18 mouse cellular contexts compared by ENCODE assay signal in the genomic region with DNA sequence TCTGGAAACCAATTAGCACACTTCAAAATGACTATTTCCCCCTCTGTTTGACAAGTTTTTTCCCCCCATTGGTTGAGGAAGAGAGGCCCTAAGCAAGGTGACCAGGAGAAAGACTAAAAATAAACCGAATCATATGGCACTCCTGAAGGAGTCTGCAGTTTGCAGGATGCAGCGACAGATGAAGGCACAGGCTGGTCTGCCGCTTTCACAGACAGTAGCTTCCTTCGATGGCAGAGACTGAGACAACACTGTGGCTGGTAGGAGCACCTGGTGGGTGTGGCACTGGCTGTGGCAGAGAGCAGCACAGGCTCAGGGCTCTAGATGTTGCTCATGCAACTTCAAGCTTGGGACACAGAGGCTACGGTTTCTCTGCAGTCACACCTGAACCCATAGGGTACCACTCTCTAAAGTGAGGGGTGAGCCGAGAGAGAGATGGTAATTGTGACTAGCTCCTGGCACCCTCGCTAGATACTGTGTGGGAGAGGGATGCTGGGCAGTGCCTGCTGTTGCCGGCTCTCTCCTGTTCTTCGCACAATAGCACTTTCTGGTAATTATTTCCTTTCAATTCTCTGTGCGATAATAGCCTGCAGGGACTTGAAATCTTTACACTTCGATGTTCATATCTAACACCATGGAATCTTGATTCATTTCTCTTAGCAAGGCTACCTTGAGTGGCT.
DNase-seq lines count a peak whose midpoint lies in the region; ATAC-seq and TF ChIP-seq lines count a peak whose summit lies in the region.
"Had no signal": no experiment of that assay in that cellular context is flagged by ENCODE, and none has a peak within 500 bp of the region (broad histone marks: within the 10 kb centered on the region; RNA-seq: fewer than 3 reads in every experiment).

No protein-coding gene starts in this region.

- H3K4me1 ChIP-seq in forebrain, postnatal 0 days (ENCODE audit: insufficient read depth) = no peaks in the 10 kb centered on the region
- H3K4me1 ChIP-seq: embryonic facial prominence, embryonic 12.5 days; kidney, embryonic 15.5 days; limb, embryonic 15.5 days had no signal

- ATAC-seq in forebrain, postnatal 0 days = peak; percentile 84
- ATAC-seq: hindbrain, embryonic 16.5 days; Patski had no signal

- H3K4me2 ChIP-seq in forebrain, postnatal 0 days (ENCODE audit: low read depth) = no peak overlapping the region
- H3K4me2 ChIP-seq: embryonic facial prominence, embryonic 12.5 days; kidney, embryonic 15.5 days; limb, embryonic 15.5 days; lung, embryonic 14.5 days had no signal

- no peak for TF ChIP-seq CTCF in brain, embryonic 14.5 days (IDR thresholded peaks at IDR 0.05; ENCODE audit: borderline replicate concordance, extremely low read depth, insufficient read depth, insufficient read length)
- TF ChIP-seq CTCF in forebrain, postnatal 0 days (IDR thresholded peaks at IDR 0.05; ENCODE audit: low read depth) = no peak

- no peaks in the 10 kb centered on the region for H3K9me3 ChIP-seq in forebrain, postnatal 0 days (ENCODE audit: low read length)
- H3K9me3 ChIP-seq: embryonic facial prominence, embryonic 12.5 days; kidney, embryonic 15.5 days; limb, embryonic 15.5 days had no signal

- peak overlapping the region; percentile 59; the same call in 1 of the 2 replicates for H3K27ac ChIP-seq in forebrain, postnatal 0 days (ENCODE audit: low read depth, low read length)
- H3K27ac ChIP-seq: embryonic facial prominence, embryonic 12.5 days; heart, adult 2 months; kidney, embryonic 15.5 days; limb, embryonic 15.5 days; stomach, postnatal 0 days had no signal

- no peak overlapping the region for H3K4me3 ChIP-seq in forebrain, postnatal 0 days (ENCODE audit: low read depth, low read length)
- H3K4me3 ChIP-seq: embryonic facial prominence, embryonic 12.5 days; heart, adult 2 months; kidney, embryonic 15.5 days; limb, embryonic 15.5 days had no signal

- 48% methylated on average over 11 of the region's 11 CpGs for WGBS in forebrain, postnatal 0 days

- no peaks in the 10 kb centered on the region for H3K36me3 ChIP-seq in forebrain, postnatal 0 days (ENCODE audit: insufficient read depth)
- H3K36me3 ChIP-seq: embryonic facial prominence, embryonic 12.5 days; kidney, embryonic 15.5 days; limb, embryonic 15.5 days had no signal

- no peak overlapping the region for H3K9ac ChIP-seq in forebrain, postnatal 0 days
- H3K9ac ChIP-seq: embryonic facial prominence, embryonic 12.5 days; kidney, embryonic 15.5 days; limb, embryonic 15.5 days; lung, embryonic 14.5 days had no signal

- intact Hi-C loops in left cerebral cortex, postnatal 4 days (cut with DNase I) = no loop called here

- no peaks in the 10 kb centered on the region for H3K27me3 ChIP-seq in forebrain, postnatal 0 days (ENCODE audit: insufficient read depth, low read length)
- H3K27me3 ChIP-seq: CH12.LX; embryonic facial prominence, embryonic 12.5 days; kidney, embryonic 15.5 days; limb, embryonic 15.5 days; Patski had no signal

- TF ChIP-seq POLR2A in brain, embryonic 14.5 days (IDR thresholded peaks at IDR 0.05; ENCODE audit: borderline replicate concordance, extremely low read depth, insufficient read depth, insufficient read length, poor library complexity, severe bottlenecking) = no peak

- peak; percentile 61 for DNase-seq in brain, embryonic 14.5 days (ENCODE audit: low read depth)
- DNase-seq in forebrain, postnatal 0 days = peak; percentile 74
- peak; percentile 73 for DNase-seq in layer of hippocampus, adult 9-11 months
- peak; percentile 1 for DNase-seq in left cerebral cortex, postnatal 4 days
- DNase-seq in embryo, embryonic 9.5 days (ENCODE audit: extremely low spot score) = no peak
- DNase-seq in T-cell, adult 2 months (ENCODE audit: low spot score) = no peak
- no peak for DNase-seq in lung, postnatal 14 days
- DNase-seq: cerebellum, adult 8-10 months; heart, adult 2 months; heart, postnatal 10 days; lung, embryonic 14.5 days had no signal

Comparison
In these comparisons a context has a peak if more than half of its experiments do, and no peak if none do; other contexts are left out.
1. DNase-seq: peak in brain, embryonic 14.5 days (single experiment), forebrain, postnatal 0 days (single experiment), layer of hippocampus, adult 9-11 months (single experiment) and left cerebral cortex, postnatal 4 days (single experiment); none in embryo, embryonic 9.5 days (single experiment), T-cell, adult 2 months (single experiment) and lung, postnatal 14 days (single experiment).